Mouse (Mus musculus) heart, postnatal 25 days (tissue): ENCODE results near the gene Slc7a5. TPM values are rescaled to one million over a fixed set of nuclear protein-coding genes. Genes with fewer than 3 reads are reported as not detected.

Experiments used
- DNase-seq: peaks from one replicate; pipeline ENCODE4 v3.0.0; 2022; ENCODE audit warnings: low spot score
- intact Hi-C: fragments of 180-260 bp; cut with DNase I; formaldehyde crosslinking; loops from one replicate; pipeline ENCODE4 v1.15.1; 2025
- total RNA-seq, 2 experiments: library from RNA; stranded (reverse); gene quantifications; 2 replicates each; pipeline ENCODE4 v1.2.3; 2021

The Slc7a5 gene
- total RNA-seq, 2 experiments from 2014 or later: 3.2 to 4.9 TPM

GRCm38 (mm10) chr8:121857331-121857730 lies 50.2 kb downstream of the Slc7a5 start:
- DNase-seq: no peak
- intact Hi-C loops: no loop called here

- DNase-seq: no peak
- intact Hi-C loops: no loop called here
Measured at GRCm38 (mm10) chr8:121856071-121856746, 51.3 kb downstream of the Slc7a5 start.

- intact Hi-C loops: no loop called here
Measured at GRCm38 (mm10) chr8:121853586-121853985, 53.9 kb downstream of the Slc7a5 start.

GRCm38 (mm10) chr8:121852464-121852863 lies 55.0 kb downstream of the Slc7a5 start:
- intact Hi-C loops: no loop called here
- no peak for DNase-seq

More at GRCm38 (mm10) chr8:121853586-121853985, 53.9 kb downstream of the Slc7a5 start:
- no peak for DNase-seq

GRCm38 (mm10) chr8:121851716-121852115 lies 55.8 kb downstream of the Slc7a5 start:
- DNase-seq: no peak
- intact Hi-C loops: loop anchor here (1.0 kb wide), 1 partner anchor 58 kb away; no protein-coding TSS in a partner anchor

DNA sequence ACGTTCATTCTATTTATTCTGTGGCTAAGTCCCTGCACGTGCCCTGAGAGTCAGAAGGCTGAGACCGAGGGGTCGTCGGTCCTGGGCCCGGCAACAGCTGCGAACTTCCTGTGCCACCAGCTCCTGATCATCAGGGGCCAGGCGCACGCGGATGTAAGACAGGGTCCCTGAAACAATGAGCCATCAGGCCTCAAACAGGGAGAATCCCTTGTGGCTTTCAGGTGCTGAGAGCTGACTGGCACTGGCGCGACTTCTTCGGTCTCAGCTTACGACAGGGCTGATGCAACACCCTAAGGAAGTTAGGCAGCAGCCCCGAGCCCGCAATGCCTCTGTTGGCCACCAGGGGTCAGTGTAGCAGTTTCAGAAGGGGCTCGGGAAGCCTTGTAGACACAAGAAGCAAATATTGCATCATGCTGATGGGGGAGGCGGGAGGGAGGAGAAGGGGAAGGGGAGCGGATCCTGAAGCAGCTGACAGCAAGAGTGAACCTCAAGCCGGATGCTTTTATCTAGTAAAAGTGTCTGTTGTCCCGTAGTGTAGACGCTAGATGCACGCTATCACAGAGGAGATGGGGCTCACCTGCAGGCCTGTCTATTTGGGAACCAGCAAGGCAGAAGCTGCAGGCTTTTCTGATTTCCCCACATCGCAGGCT lies 56.5 kb downstream of the Slc7a5 start:
- DNase-seq: peak; percentile 84
- intact Hi-C loops: loop anchor here (1.0 kb wide), 2 partner anchors 58 to 74 kb away; no protein-coding TSS in a partner anchor

DNA sequence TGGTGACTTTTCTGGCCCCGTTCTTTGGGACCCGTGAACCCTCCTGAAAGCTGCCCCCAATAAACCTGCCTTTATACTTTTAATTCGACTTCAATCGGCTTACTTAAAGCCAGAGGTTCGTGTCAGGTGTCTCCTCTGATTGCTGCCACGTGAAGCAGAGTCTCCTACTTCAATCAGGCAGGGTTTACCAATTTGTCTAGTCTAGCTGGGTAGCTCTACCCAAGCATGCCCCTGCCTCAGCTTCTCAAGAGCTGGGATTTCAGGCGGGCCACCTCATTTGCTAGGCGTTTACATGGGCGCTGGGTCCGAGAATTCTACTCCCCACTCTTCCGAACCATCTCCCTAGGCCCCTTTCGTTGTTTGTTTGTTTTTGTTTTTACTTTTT lies 57.1 kb downstream of the Slc7a5 start:
- intact Hi-C loops: loop anchor here (1.0 kb wide), 1 partner anchor 75 kb away; no protein-coding TSS in a partner anchor
- DNase-seq: no peak

DNA sequence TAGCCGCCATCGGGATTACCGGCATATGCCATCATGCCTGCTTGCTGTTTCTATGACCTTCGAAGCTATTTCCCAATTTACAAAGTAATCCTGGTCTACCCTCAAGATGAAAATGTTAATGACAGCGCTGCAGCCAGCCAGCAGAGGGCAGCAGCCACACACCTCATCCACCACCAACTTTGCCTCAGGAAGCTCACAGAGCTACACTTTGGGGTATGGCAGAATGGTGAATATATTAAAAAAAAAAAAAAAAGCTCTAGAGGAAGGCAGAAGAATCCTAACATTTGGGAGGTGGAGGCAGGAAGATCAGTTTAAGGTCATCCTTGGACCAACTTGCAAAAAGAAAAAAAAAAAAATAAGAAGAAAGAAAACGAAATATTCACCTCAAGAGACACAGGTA lies 57.5 kb downstream of the Slc7a5 start:
- peak; percentile 27 for DNase-seq
- intact Hi-C loops: loop anchor here (1.0 kb wide), 1 partner anchor 75 kb away; no protein-coding TSS in a partner anchor

DNA sequence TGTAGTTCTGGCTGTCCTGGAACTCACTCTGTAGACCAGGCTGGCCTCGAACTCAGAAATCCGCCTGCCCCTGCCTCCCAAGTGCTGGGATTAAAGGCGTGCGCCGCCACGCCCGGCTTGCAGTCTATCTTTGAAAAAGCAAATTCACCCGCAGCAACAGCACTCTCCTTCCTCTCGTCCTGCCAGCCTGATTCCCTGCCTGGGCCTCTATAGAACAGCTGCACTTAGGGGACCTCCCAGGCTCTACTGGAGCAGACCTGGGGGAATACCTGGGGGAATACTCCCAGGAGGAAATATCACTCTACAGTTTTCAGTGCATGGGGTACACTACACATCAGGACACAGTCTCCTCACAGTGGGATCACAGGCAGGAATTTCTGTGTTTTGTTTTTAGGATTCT lies 58.2 kb downstream of the Slc7a5 start:
- intact Hi-C loops: no loop called here
- no peak for DNase-seq

DNA sequence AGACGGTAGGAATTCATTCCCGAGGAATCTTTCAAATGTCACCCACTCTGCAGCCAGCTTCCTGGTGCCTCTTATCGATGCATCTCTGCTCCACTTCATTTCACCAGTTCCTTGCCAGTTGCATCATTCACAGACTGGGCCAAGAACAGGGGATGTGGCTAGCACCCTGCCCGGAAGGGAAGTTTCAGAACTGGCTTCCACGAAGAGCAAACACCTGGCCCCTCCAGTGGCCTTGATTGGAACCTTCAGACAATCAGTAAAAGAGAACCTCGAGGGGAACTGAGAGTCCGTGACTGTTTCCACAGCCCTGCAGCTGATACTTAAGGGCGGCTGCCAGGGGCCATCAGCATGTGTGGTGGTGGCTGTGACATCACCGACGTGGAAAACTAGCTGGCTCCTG lies 59.0 kb downstream of the Slc7a5 start:
- DNase-seq: no peak
- intact Hi-C loops: no loop called here

DNA sequence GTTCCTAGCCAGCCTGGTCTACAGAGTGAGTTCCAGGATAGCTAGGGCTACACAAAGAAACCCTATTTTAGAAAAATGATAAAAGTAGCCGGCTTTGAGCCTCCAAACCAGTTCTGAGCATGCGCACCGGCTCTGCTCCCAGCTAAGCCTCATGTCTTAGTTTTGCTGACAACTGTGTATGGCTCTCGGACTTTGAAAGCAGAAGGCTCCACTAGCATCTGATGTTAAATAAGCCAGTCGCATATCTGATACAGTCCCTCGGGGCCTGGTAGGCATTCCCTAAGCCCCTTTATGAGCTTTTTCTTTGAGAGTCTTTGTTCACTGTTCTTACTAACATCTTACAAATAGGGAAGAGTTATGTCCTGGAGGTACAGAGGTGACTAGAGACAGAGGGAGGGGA lies 59.5 kb downstream of the Slc7a5 start:
- intact Hi-C loops: no loop called here
- no peak for DNase-seq

- no peak for DNase-seq
- intact Hi-C loops: no loop called here
Measured at GRCm38 (mm10) chr8:121847261-121847822, 60.2 kb downstream of the Slc7a5 start.

- intact Hi-C loops: no loop called here
- DNase-seq: no peak
Measured at GRCm38 (mm10) chr8:121846815-121847214, 60.7 kb downstream of the Slc7a5 start.

DNA sequence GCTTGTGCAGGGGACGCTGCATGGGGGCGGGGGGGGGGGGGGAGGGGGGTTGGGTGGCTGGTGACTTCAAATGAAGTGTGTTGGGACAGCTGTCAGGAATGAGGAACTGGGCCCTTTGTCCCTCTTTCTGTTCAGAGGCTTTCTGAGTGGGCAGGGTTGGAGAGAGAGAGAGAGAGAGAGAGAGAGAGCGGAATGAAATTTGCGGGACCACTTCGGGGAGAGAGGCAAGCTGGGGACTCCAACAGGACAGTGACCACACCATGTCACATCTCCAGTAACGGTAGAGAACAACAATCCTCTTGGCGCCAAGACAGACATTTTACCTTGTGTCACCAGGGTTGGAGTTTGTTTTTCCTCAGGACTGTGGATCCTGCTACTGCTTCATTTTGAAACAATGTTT lies 62.7 kb downstream of the Slc7a5 start:
- DNase-seq: no peak
- intact Hi-C loops: no loop called here

GRCm38 (mm10) chr8:121843184-121843733 lies 64.2 kb downstream of the Slc7a5 start:
- DNase-seq: no peak
- intact Hi-C loops: no loop called here

- intact Hi-C loops: no loop called here
- DNase-seq: no peak
Measured at GRCm38 (mm10) chr8:121842064-121842955, 65.2 kb downstream of the Slc7a5 start.

DNA sequence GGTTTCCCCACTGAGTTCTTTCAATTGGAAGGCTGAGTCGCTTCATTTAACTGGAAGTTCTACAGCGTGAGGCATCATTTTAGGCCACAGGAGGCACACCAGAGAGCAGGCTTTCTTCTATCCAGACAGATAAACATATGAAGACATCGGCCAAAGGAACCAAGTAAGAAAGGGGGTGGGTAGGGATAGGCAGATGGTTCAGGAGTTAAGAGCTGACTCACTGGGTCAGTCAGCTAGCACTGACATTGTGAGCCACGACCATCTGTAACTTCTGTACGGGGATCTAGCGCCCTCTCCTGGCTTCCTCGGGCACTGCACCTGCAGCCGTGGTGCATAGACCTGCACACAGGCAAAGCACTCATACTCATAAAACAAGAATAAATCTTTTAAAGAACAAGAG lies 66.3 kb downstream of the Slc7a5 start:
- no peak for DNase-seq
- intact Hi-C loops: no loop called here

GRCm38 (mm10) chr8:121832503-121832902 lies 75.0 kb downstream of the Slc7a5 start:
- intact Hi-C loops: loop anchor here (5.0 kb wide), 1 partner anchor 115 kb away; no protein-coding TSS in a partner anchor
- no peak for DNase-seq

DNA sequence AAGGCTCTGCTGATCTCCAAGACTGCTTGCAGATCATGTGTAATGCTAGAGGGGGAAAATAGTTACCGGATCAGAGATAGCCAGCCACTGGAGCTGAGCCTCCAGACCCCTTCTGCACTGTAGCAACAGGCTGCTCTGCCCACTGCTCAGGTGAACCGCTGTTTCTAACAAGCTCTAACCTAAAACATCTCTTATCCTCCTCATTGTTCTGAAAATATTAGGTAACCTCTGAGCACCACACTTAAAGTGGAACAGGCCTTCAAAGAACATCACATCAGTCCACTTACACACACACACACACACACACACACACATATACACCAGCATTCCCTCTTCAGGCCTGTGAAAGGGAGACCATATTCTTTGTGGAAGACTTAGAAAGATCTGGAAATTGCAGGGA lies 75.4 kb downstream of the Slc7a5 start:
- no peak for DNase-seq
- intact Hi-C loops: loop anchor here (5.0 kb wide), 1 partner anchor 115 kb away; no protein-coding TSS in a partner anchor
